ENCODE assay signal across 16 mouse cellular contexts in genomic region chr15:99934501-99934900, GRCm38 (mm10).
DNase-seq lines count a peak whose midpoint lies in the region.
"Had no signal": no experiment of that assay in that cellular context is flagged by ENCODE, and none has a peak within 500 bp of the region (broad histone marks: within the 10 kb centered on the region; RNA-seq: fewer than 3 reads in every experiment).

No protein-coding gene starts in this region.

- peak; percentile 11 for DNase-seq in 3T3-L1 (ENCODE audit: low read depth, low spot score)
- DNase-seq in ES-CJ7 (ENCODE audit: low read depth, low spot score): peak; percentile 34
- DNase-seq in R1 (ENCODE audit: low read depth, low spot score): peak; percentile 67
- DNase-seq in right cerebral cortex, postnatal 10 days (ENCODE audit: low spot score in 2 of 2): no peak
- no peak for DNase-seq in kidney, adult 11 months
- DNase-seq in left cerebral cortex, adult 11 months (ENCODE audit: low spot score): no peak
- DNase-seq: adrenal gland, adult 8-10 months; adrenal gland, postnatal 14 days; adrenal gland, postnatal 36 days; B cell, adult 2 months; cerebellum, adult 11-12 months; cerebellum, adult 2 months; cerebellum, adult 9-10 months; cerebellum, postnatal 10 days; cerebellum, postnatal 25 days; forebrain, postnatal 0 days had no signal

Comparison
In these comparisons a context has a peak if more than half of its experiments do, and no peak if none do; other contexts are left out.
1. DNase-seq: peak in 3T3-L1 (single experiment), ES-CJ7 (single experiment) and R1 (single experiment); none in right cerebral cortex, postnatal 10 days (0 of 2), kidney, adult 11 months (single experiment) and left cerebral cortex, adult 11 months (single experiment).